In the genomic region with DNA sequence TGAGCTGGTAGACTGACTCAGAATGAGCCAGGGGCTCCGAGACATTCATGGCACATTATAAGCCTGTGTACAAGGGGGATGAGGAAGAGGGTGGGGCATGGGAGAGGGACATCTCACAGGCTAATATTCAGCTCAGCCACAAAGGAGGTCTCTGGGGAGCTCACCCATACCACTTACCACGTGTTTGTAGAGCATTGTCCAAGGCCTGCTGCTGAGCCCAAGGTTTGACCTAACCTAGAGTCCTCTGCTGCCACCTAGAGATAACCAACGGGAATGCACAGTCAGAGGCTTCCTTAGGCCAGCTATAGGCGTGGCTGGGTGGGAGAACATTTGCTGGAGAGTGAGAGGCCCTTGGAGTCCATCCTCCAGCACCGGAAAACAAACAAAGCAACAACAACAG, we compare ENCODE assay signal across 8 mouse cellular contexts. TPM values are rescaled to one million over a fixed set of nuclear protein-coding genes. Genes with fewer than 3 reads are reported as not detected.
DNase-seq lines count a peak whose midpoint lies in the region; ATAC-seq and TF ChIP-seq lines count a peak whose summit lies in the region.

No protein-coding gene starts in this region.

- H3K4me3 ChIP-seq in cerebellum, adult 2 months (replicated peaks; ENCODE audit: insufficient read depth, low read depth, low read length) = no peak overlapping the region
- H3K4me3 ChIP-seq in forebrain, postnatal 0 days (ENCODE audit: low read depth, low read length) = no peak overlapping the region
- H3K4me3 ChIP-seq in hindbrain, embryonic 10.5 days = no peak overlapping the region

- no peak overlapping the region for H3K4me2 ChIP-seq in forebrain, postnatal 0 days (ENCODE audit: low read depth)

- no peak overlapping the region for H3K9ac ChIP-seq in forebrain, postnatal 0 days

- no peaks in the 10 kb centered on the region for H3K9me3 ChIP-seq in forebrain, postnatal 0 days (ENCODE audit: low read length)
- no peaks in the 10 kb centered on the region for H3K9me3 ChIP-seq in hindbrain, embryonic 10.5 days

- H3K4me1 ChIP-seq in cerebellum, adult 2 months (ENCODE audit: control insufficient read depth, insufficient read depth, low read length) = no peaks in the 10 kb centered on the region
- H3K4me1 ChIP-seq in forebrain, postnatal 0 days (ENCODE audit: insufficient read depth) = no peaks in the 10 kb centered on the region
- 0 out of 2 replicates have a peak, but pooled peaks cover 8% of the 10 kb centered on the region for H3K4me1 ChIP-seq in hindbrain, embryonic 10.5 days (replicated peaks)

- H3K27ac ChIP-seq in cerebellum, adult 2 months (ENCODE audit: insufficient read depth, low read length) = no peak overlapping the region
- no peak overlapping the region for H3K27ac ChIP-seq in forebrain, postnatal 0 days (ENCODE audit: low read depth, low read length)
- peak overlapping the region; percentile 57; the same call in 1 of the 2 replicates for H3K27ac ChIP-seq in hindbrain, embryonic 10.5 days

- no peaks in the 10 kb centered on the region for H3K36me3 ChIP-seq in forebrain, postnatal 0 days (ENCODE audit: insufficient read depth)
- no peaks in the 10 kb centered on the region for H3K36me3 ChIP-seq in hindbrain, embryonic 10.5 days

- no peaks in the 10 kb centered on the region; the same call in 1 of the 2 replicates for H3K27me3 ChIP-seq in cerebellum, adult 2 months (ENCODE audit: control insufficient read depth, insufficient read depth, low read length)
- H3K27me3 ChIP-seq in forebrain, postnatal 0 days (ENCODE audit: insufficient read depth, low read length) = no peaks in the 10 kb centered on the region
- peaks cover 20% of the 10 kb centered on the region for H3K27me3 ChIP-seq in hindbrain, embryonic 10.5 days (ENCODE audit: insufficient read depth, poor library complexity, severe bottlenecking)

- peak; percentile 89 for DNase-seq in NIH3T3 (ENCODE audit: low read depth)
- peak; percentile 58 to 67 for DNase-seq in cerebellum, adult 2 months
- peak; percentile 67 for DNase-seq in forebrain, postnatal 0 days
- DNase-seq in hindbrain, embryonic 10.5 days (ENCODE audit: low spot score) = peak; percentile 86
- peak; percentile 45 for DNase-seq in layer of hippocampus, adult 9-11 months
- DNase-seq in lung, postnatal 14 days = peak; percentile 87
- peak; percentile 67 for DNase-seq in retina, postnatal 7 days (ENCODE audit: low read depth, low spot score)
- peak; percentile 69 for DNase-seq in urinary bladder, postnatal 25 days (ENCODE audit: low spot score)

- ATAC-seq in forebrain, postnatal 0 days = peak; percentile 73

- WGBS in cerebellum, adult 2 months = 25% methylated on average over 5 of the region's 5 CpGs
- WGBS in forebrain, postnatal 0 days = 24% methylated on average over 5 of the region's 5 CpGs
- 26% methylated on average over 5 of the region's 5 CpGs for WGBS in hindbrain, embryonic 10.5 days

- TF ChIP-seq CTCF in cerebellum, adult 2 months (IDR thresholded peaks at IDR 0.05; ENCODE audit: borderline replicate concordance, insufficient read depth, low read depth, low read length) = peak; percentile 75
- TF ChIP-seq CTCF in forebrain, postnatal 0 days (IDR thresholded peaks at IDR 0.05; ENCODE audit: low read depth) = peak; percentile 67

- TF ChIP-seq POLR2A in cerebellum, adult 2 months (IDR thresholded peaks at IDR 0.05; ENCODE audit: borderline replicate concordance, insufficient read depth, low read length) = no peak

RNA-seq across cellular contexts. Expression of a gene that starts 36.9 kb away (rescaled TPM):
- 33.0 and 36.9 TPM in 2 replicates for polyA plus RNA-seq in cerebellum, adult 2 months (2012; rRNA removed)
- total RNA-seq in forebrain, postnatal 0 days (2014; rRNA removed) = 80.1 and 94.5 TPM in 2 replicates
- polyA plus RNA-seq in forebrain, postnatal 0 days (2015; fragmentation: Nextera tagmentation; extraction: Ambion mirVana) = 35.1 and 43.7 TPM in 2 replicates
- 52.7 and 65.8 TPM in 2 replicates for polyA plus RNA-seq in hindbrain, embryonic 10.5 days (2016; fragmentation: Nextera tagmentation; extraction: Ambion mirVana)

RNA-seq across cellular contexts. Expression of a gene that starts 49.5 kb away (rescaled TPM):
- 0.64 and 0.65 TPM in 2 replicates for polyA plus RNA-seq in cerebellum, adult 2 months (2012; rRNA removed)
- total RNA-seq in forebrain, postnatal 0 days (2014; rRNA removed) = 0.38 and 0.86 TPM in 2 replicates
- 0.28 and 0.55 TPM in 2 replicates for polyA plus RNA-seq in forebrain, postnatal 0 days (2015; fragmentation: Nextera tagmentation; extraction: Ambion mirVana)
- 0.20 and 0.77 TPM in 2 replicates for polyA plus RNA-seq in hindbrain, embryonic 10.5 days (2016; fragmentation: Nextera tagmentation; extraction: Ambion mirVana)
